Mouse (Mus musculus) retina, postnatal 7 days (tissue): ENCODE measurements at regions not wholly inside any gene's neighbourhood (a gene's known extent, or its start where the extent isn't known, plus 50 kb on each side); places are given as distances from the start of the nearest gene placed in this dataset.

ENCODE experiments used
- DNase-seq: peaks from one replicate; pipeline ENCODE4 v3.0.0-alpha.2; 2012; ENCODE audit warnings: low read depth, low spot score

GRCm38 (mm10) chr10:117997796-117998195 lies 143.8 kb upstream of the Mdm1 start:
- no peak for DNase-seq

GRCm38 (mm10) chr10:118000591-118000990 lies 141.0 kb upstream of the Mdm1 start:
- DNase-seq, result no peak

- DNase-seq, result peak; percentile 24
Observed at GRCm38 (mm10) chr10:118001501-118001900, 140.1 kb upstream of the Mdm1 start.

- no peak for DNase-seq
Observed at GRCm38 (mm10) chr10:118001971-118002370, 139.6 kb upstream of the Mdm1 start.

- no peak for DNase-seq
Observed at GRCm38 (mm10) chr10:118002559-118002958, 139.1 kb upstream of the Mdm1 start.

- no peak for DNase-seq
Observed at GRCm38 (mm10) chr10:118003179-118003578, 138.4 kb upstream of the Mdm1 start.

GRCm38 (mm10) chr10:118003739-118004361 lies 137.8 kb upstream of the Mdm1 start:
- DNase-seq, result no peak

- DNase-seq, result no peak
Observed at GRCm38 (mm10) chr10:118004362-118004958, 137.2 kb upstream of the Mdm1 start.

- DNase-seq, result no peak
Observed at GRCm38 (mm10) chr10:118006827-118007550, 134.6 kb upstream of the Mdm1 start.

GRCm38 (mm10) chr10:118007846-118008245 lies 133.8 kb upstream of the Mdm1 start:
- DNase-seq, result no peak

- DNase-seq, result no peak
Observed at GRCm38 (mm10) chr10:118011687-118012567, 129.7 kb upstream of the Mdm1 start.

- no peak for DNase-seq
Observed at GRCm38 (mm10) chr10:118028831-118029230, 112.8 kb upstream of the Mdm1 start.

- no peak for DNase-seq
Observed at GRCm38 (mm10) chr10:118034401-118034800, 107.2 kb upstream of the Mdm1 start.

GRCm38 (mm10) chr10:118035035-118035434 lies 106.6 kb upstream of the Mdm1 start:
- no peak for DNase-seq

GRCm38 (mm10) chr10:118038465-118038864 lies 103.1 kb upstream of the Mdm1 start:
- no peak for DNase-seq

- no peak for DNase-seq
Observed at GRCm38 (mm10) chr10:118039056-118039455, 102.6 kb upstream of the Mdm1 start.

GRCm38 (mm10) chr10:118041068-118041467 lies 100.5 kb upstream of the Mdm1 start:
- DNase-seq, result no peak

- no peak for DNase-seq
Observed at GRCm38 (mm10) chr10:118043761-118044160, 97.8 kb upstream of the Mdm1 start.

GRCm38 (mm10) chr10:118044840-118045239 lies 96.8 kb upstream of the Mdm1 start:
- DNase-seq, result no peak

GRCm38 (mm10) chr10:118045427-118045826 lies 96.2 kb upstream of the Mdm1 start:
- no peak for DNase-seq

- no peak for DNase-seq
Observed at GRCm38 (mm10) chr10:118046328-118046727, 95.3 kb upstream of the Mdm1 start.

- DNase-seq, result no peak
Observed at GRCm38 (mm10) chr10:118046831-118047230, 94.8 kb upstream of the Mdm1 start.
